Mouse (Mus musculus) Muller cell, postnatal 12 days (primary cell): ENCODE data around the gene 5730409E04Rik.

Experiments
- DNase-seq: peaks from one replicate; pipeline ENCODE4 v3.0.0-alpha.2; 2015; ENCODE audit errors: inconsistent ontology term

The 5730409E04Rik gene

GRCm38 (mm10) chr4:126609606-126610181 lies at the start of gene 5730409E04Rik:
Gene 5730409E04Rik, plus strand, starts transcription at chr4:126609818.
- peak; percentile 81 for DNase-seq

DNA sequence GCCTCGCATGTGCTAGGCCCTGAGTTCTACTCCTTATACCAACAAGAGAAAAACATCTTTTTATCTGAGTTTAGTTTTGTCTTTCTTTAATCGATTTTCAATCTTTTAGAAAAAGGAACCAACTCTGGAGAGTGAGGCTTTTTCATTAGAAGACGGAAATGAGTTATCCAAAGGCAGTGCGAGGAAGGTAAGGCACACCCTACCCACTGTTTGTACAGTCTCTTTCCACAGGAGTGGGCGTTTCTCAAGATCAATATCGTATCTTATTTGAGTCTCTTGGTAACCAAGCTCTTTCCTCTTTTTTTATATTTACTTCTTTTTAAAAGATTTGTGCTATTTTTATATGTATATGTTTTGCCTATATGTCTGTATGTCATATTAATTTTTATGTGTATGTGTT lies 45.8 kb upstream of the 5730409E04Rik start:
- DNase-seq, result no peak

DNA sequence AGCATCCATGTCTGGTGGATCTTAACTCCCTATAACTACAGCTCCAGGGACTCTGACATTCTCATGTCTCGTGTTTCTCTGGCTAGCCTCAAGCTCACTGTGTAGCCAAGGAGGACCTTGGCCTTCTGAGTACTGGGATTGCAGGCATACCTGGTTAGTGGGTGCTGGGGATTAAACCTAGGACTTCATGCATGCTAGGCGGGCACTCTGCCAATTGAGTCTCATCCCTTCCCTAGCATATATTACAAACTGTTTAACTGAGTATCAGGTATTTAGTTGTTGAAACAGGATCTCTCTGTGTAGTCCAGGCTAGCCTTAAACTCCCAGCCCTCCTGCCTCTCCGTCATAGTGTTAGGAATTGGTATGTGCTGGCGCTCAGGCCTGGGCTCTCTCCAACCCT lies 42.4 kb upstream of the 5730409E04Rik start:
- DNase-seq, result no peak

DNA sequence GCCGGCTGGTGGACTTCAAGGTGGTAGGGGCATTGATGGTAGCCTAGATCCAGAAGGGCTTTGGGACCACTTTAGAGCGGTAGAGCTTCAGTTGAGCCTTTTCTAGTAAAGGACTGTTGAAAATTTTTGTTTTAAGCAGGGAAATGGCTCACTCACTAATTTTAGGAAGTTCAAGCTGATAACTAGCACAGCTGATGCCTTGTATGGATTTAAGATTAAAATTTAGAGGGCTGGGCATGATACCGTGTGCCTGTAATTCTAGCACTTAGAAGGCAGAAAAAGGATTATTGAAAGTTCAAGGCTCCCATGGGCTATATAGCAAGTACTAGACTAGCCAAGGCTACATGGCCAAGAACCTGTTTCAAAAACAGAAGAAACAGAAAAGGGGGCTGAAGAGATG lies 39.8 kb upstream of the 5730409E04Rik start:
- no peak for DNase-seq

DNA sequence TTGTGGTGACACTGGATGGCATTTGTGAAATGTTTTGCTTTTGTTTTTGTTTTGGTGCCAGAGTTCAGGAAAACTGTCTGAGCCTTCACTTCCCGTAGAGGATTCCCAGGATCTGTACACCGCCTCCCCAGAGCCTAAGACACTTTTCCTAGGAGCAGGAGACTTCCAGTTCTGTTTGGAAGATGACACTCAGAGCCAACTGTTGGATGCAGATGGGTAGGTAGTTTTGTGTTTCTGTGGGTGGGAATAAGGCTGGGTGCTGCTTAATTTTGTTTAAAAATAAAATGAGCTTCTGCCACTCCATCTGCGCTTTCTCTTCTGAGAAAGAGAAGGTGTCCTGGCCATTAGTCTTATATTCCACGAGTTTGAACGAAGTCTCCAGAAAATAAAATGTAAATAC lies 33.3 kb upstream of the 5730409E04Rik start:
- DNase-seq, result no peak

- no peak for DNase-seq
These were observed 31.7 kb upstream of the 5730409E04Rik start for GRCm38 (mm10) chr4:126577920-126578319.

DNA sequence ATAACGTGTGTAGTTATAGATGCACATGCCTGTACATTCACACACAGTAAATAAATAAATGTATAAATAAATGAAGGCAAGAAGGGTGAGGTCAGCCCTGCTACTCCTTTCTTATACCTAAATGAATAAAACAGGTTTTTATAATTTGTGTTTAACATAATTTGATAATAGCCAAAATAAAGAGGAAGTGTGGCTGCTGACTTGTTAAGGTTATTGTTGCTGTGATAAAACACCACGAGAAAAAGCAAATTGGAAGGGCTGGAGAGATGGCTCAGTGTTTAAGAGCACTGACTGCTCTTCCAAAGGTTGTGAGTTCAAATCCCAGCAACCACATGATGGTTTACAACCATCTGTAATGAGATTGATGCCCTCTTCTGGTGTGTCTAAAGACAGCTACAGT lies 30.5 kb upstream of the 5730409E04Rik start:
- DNase-seq, result no peak

DNA sequence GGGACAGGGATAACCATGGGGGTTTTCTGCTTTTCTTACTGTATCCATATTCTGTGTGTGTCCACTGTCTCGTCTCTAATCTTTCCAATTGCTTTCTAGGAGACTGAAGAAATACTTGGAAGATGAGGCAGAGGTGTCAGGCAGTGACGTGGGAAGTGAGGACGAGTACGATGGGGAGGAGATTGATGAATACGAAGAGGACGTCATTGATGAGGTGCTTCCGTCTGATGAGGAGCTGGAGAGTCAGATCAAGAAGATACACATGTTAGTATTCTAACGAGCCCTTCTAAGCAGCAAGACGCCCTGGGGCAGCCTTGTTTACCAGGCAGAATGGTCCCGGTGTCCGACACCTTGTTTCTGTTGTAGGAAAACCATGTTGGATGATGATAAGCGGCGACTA lies 23.9 kb upstream of the 5730409E04Rik start:
- no peak for DNase-seq

GRCm38 (mm10) chr4:126592039-126592438 lies 17.6 kb upstream of the 5730409E04Rik start:
- no peak for DNase-seq

- peak; percentile 43 for DNase-seq
These were observed 9.5 kb upstream of the 5730409E04Rik start for GRCm38 (mm10) chr4:126599971-126600754.

DNA sequence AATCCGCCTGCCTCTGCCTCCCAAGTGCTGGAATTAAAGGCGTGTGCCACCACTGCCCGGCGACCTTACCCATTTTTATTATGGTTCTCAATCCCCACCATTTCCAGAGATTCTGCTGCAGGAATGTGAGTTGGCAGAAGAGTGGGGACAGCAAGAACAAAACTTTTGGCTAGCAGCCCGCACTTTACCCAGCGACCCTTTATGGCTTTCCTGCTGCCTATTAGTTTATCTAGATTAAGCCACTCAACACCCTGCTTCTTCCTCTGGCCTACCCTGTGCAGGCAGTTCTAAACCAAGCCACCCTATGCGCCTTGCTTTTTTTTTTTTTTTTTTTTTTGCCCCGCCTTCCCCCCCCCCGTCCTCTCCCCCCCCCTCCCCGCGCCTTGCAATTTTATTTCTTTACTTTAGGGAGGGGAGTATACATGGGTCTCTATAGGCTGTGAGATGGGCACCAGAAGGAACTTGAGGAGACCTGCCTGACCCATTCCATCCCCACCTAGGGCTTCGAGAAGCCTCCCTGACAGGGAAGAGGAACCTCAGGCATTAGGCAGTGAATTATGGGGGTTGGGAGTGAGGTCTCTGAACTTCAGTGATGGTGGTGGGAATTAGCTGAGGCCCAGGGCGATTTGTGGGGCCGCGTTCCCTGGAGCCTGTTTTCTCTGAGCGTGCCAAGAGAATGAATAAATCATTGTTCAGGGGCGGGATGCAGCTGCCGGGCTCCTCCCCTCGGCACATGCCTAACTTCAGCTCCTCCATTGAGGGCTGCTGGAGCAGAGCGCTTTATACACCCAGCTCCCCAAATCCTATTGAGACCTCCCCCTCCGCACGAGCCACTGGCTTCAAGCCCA lies 7.8 kb upstream of the 5730409E04Rik start:
- peak; percentile 67 for DNase-seq

DNA sequence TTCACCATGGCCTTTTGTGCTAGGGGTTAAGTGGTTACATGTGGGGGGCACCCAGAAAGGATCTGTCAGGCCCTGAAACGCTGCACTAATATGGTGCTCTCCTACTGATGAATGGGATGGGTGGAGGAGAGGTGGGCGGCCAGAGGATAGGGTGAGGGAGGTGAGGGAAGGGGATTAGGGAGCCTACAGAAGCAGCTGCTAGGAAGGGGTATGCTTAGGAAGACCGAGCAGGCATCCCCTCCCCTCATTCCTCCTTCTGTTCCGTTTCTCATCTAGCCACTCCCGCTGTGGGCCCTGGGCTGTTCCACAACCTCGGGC lies 7.2 kb upstream of the 5730409E04Rik start:
- DNase-seq, result no peak

- DNase-seq, result no peak
These were observed 5.5 kb upstream of the 5730409E04Rik start for GRCm38 (mm10) chr4:126604141-126604540.

DNA sequence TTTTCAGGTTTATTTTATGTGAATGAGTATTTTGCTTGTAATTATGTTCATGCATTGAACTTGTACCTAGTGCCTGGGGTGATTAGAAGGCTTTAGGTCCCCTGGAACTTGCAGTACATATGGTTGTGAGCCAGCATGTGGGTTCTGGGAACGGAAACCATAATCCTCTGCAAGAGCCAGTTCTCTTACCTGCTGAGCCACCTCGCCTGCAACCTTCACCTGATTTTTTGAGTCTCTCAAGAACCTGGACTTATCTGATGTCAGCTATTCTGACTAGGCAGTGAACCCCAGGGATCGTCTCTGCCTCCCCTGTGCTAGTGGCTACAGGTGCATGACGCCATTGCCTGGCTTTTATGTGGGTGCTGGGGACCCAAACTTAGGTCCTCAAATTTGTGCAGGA lies 3.9 kb upstream of the 5730409E04Rik start:
- DNase-seq, result no peak

- no peak for DNase-seq
These were observed 2.4 kb downstream of the 5730409E04Rik start for GRCm38 (mm10) chr4:126611991-126612390.

- DNase-seq, result no peak
These were observed 6.7 kb downstream of the 5730409E04Rik start for GRCm38 (mm10) chr4:126616312-126616711.

DNA sequence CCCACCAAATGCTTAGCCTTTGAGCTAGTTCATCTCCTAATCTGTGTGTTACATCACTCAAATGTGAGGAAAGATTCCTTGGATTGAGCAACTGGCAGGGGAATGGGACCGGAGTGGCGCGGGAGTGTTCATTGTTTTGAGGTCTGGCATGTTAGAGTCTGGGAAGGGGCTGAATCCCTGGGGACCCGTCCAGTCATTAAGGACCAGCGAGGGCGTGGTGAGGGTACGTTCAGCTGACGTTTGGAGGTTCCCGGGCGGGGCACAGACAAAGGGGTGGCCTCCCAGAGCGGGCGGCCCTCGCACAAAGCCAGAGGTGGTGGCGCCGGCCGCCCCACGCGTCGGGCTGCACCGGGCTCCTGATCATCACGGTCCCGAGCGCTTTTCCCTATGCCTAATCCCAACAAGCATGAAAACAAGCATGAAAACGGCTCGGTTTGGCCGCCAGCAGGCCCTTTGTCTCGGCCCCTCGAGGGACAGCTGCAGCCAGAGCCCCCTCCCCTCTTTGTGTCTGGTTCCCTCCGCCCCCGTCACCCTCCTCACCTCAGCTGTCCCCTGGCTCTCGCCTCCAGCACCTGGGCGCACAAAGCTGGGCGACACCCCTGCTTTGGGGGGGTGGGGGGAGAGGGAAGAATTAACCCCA lies 10.2 kb downstream of the 5730409E04Rik start:
- DNase-seq, result peak; percentile 19

DNA sequence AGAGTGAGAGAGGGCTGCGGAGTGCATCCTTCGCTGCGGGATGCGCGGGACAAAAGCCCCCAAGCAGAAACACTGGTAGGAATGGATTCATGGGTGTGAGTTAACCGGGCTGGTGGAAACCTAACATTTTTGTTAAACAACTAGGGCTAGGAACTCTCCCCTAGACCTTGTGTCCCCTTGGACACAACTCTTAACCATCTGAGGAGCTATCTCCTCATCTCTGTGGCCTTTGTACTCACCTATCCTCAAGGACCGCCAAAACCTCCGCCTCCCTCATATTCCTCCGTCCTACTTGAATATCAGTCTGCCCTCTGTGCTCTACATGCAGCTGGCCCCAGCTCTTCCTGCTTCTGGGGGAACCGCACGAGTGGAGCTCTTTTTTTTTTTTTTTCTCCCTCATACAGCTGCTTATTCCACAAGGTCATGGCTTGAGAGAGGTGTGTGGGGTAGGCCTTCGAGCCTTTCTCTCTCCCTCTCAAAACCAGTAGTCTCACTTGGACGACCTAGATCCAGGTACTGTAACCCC lies 10.8 kb downstream of the 5730409E04Rik start:
- DNase-seq, result no peak

- DNase-seq, result no peak
These were observed 17.5 kb downstream of the 5730409E04Rik start for GRCm38 (mm10) chr4:126627021-126627681.

DNA sequence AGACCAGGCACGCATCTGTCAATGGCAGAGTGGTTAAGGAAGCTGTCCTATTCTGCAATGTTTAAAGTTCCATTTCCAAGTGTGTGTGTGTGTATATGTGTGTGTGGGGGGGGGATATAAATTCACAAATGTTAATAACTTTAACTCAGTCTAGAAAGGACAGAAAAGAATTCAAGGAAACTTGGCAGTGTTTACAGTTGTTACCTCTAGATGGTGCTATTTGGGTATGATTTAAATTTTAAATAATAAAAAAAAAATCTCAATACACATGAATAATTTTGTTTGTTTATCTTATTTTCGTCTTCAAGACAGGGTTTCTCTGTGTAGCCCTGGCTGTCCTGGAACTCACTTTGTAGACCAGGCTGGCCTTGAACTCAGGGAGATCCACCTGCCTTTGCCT lies 22.3 kb downstream of the 5730409E04Rik start:
- no peak for DNase-seq

GRCm38 (mm10) chr4:126632668-126633067 lies 23.1 kb downstream of the 5730409E04Rik start:
- no peak for DNase-seq
